Mouse (Mus musculus) heart, embryonic 11.5 days (tissue): ENCODE measurements around the gene Spo11. TPM values are rescaled to one million over a fixed set of nuclear protein-coding genes. Genes with fewer than 3 reads are reported as not detected.

Experiments
- ATAC-seq: fragments of 200-750 bp; cut with Nextera tagmentation; replicated peaks from 2 replicates; pipeline ENCODE4 v1.8.0; 2017; ENCODE audit warnings: moderate library complexity; ENCODE audit not compliant: insufficient number of reproducible peaks, low FRiP score, low TSS enrichment
- H3K27ac ChIP-seq: fragments of 300-500 bp; sonication (generic); 2 replicates; pipeline ENCODE4 v1.5.1; 2014; ENCODE audit warnings: mild to moderate bottlenecking, low read depth, low read length
- H3K27me3 ChIP-seq: fragments of 300-500 bp; sonication (generic); 2 replicates; pipeline ENCODE4 v1.6.1; 2014; ENCODE audit warnings: mild to moderate bottlenecking, low read length, mixed read lengths; ENCODE audit not compliant: control insufficient read depth, insufficient read depth
- H3K36me3 ChIP-seq: fragments of 300-500 bp; sonication (generic); 2 replicates; pipeline ENCODE4 v1.6.1; 2014; ENCODE audit warnings: mild to moderate bottlenecking, low read length, moderate library complexity, mixed read lengths; ENCODE audit not compliant: control insufficient read depth, insufficient read depth
- H3K4me1 ChIP-seq: fragments of 300-500 bp; sonication (generic); 2 replicates; pipeline ENCODE4 v1.6.1; 2014; ENCODE audit warnings: low read length; ENCODE audit not compliant: control insufficient read depth, insufficient read depth
- H3K4me2 ChIP-seq: fragments of 300-500 bp; sonication (generic); 2 replicates; pipeline ENCODE4 v1.6.1; 2014; ENCODE audit warnings: mild to moderate bottlenecking, moderate library complexity
- H3K4me3 ChIP-seq: fragments of 300-500 bp; sonication (generic); 2 replicates; pipeline ENCODE4 v1.5.1; 2014; ENCODE audit warnings: low read depth, low read length
- H3K9ac ChIP-seq: fragments of 300-500 bp; sonication (generic); 2 replicates; pipeline ENCODE4 v1.6.1; 2014; ENCODE audit warnings: mild to moderate bottlenecking, low read depth, low read length, moderate library complexity
- H3K9me3 ChIP-seq: fragments of 300-500 bp; sonication (generic); replicated peaks from 2 replicates; pipeline ENCODE4 v1.6.1; 2016; ENCODE audit warnings: low read length; ENCODE audit not compliant: control insufficient read depth
- WGBS: fragments of 180-500 bp; shearing (Covaris S2); extraction: QIAGEN DNeasy Blood & Tissue Kit; methylation state at CpG from one replicate; pipeline ENCODE4 v1.1.7; 2014; ENCODE audit not compliant: insufficient replicate concordance; 5-methylcytosine and 5-hydroxymethylcytosine counted together
- polyA plus RNA-seq: library from polyadenylated mRNA; unstranded; fragments of >200 nt; fragmentation: Nextera tagmentation; extraction: Ambion mirVana; gene quantifications from 2 replicates; pipeline ENCODE4 v1.2.1, GENCODE M21; 2014

Spo11 gene
- polyA plus RNA-seq, 1 experiment from 2014 or later: 0.19 TPM

- ATAC-seq: peak; percentile 67
- peaks cover 62% of the 10 kb centered on the region for H3K4me1 ChIP-seq
- no peaks in the 10 kb centered on the region for H3K9me3 ChIP-seq
- H3K9ac ChIP-seq: peak overlapping the region; percentile 88
- H3K27me3 ChIP-seq: 0 out of 2 replicates have a peak, but pooled peaks cover 3% of the 10 kb centered on the region
- under 1% methylated on average over 54 of the region's 54 CpGs for WGBS
- peak overlapping the region; percentile 85 for H3K4me2 ChIP-seq
- H3K4me3 ChIP-seq: peak overlapping the region; percentile 83
- H3K27ac ChIP-seq: peak overlapping the region; percentile 79
- H3K36me3 ChIP-seq: no peaks in the 10 kb centered on the region
These were observed 44.1 kb downstream of the Spo11 start for GRCm38 (mm10) chr2:173021633-173022055.

- Histone ChIP-seq H3K4me2 (peak overlapping the region; percentile 85), H3K27me3 (0 out of 2 replicates have a peak, but pooled peaks cover 3% of the 10 kb centered on the region), H3K9ac (peak overlapping the region; percentile 88), H3K36me3 (0 out of 2 replicates have a peak, but pooled peaks cover 2% of the 10 kb centered on the region), H3K9me3 (no peaks in the 10 kb centered on the region), H3K4me1 (peaks cover 67% of the 10 kb centered on the region), H3K27ac (peak overlapping the region; percentile 79), H3K4me3 (peak overlapping the region; percentile 83)
- ATAC-seq: peak; percentile 12; the same call in 1 of the 2 replicates
- under 1% methylated on average over 51 of the region's 51 CpGs for WGBS
These were observed 44.7 kb downstream of the Spo11 start for GRCm38 (mm10) chr2:173022056-173022681.

- peak overlapping the region; percentile 79 for H3K27ac ChIP-seq
- H3K4me2 ChIP-seq: peak overlapping the region; percentile 85
- 0 out of 2 replicates have a peak, but pooled peaks cover 3% of the 10 kb centered on the region for H3K27me3 ChIP-seq
- 0 out of 2 replicates have a peak, but pooled peaks cover 4% of the 10 kb centered on the region for H3K36me3 ChIP-seq
- H3K4me3 ChIP-seq: peak overlapping the region; percentile 83
- 21% methylated on average over 10 of the region's 10 CpGs for WGBS
- no peak for ATAC-seq
- peaks cover 73% of the 10 kb centered on the region for H3K4me1 ChIP-seq
- no peaks in the 10 kb centered on the region for H3K9me3 ChIP-seq
- peak overlapping the region; percentile 88 for H3K9ac ChIP-seq
These were observed 45.3 kb downstream of the Spo11 start for GRCm38 (mm10) chr2:173022813-173023212.

- H3K27me3 ChIP-seq: 0 out of 2 replicates have a peak, but pooled peaks cover 3% of the 10 kb centered on the region
- peak overlapping the region; percentile 85 for H3K4me2 ChIP-seq
- H3K27ac ChIP-seq: 0 out of 2 replicates have a peak overlapping the region, but pooled peaks have one; percentile 79
- no peaks in the 10 kb centered on the region for H3K9me3 ChIP-seq
- WGBS: 56% methylated on average over 7 of the region's 7 CpGs
- H3K4me3 ChIP-seq: peak overlapping the region; percentile 83
- H3K4me1 ChIP-seq: peaks cover 76% of the 10 kb centered on the region
- H3K9ac ChIP-seq: peak overlapping the region; percentile 88
- H3K36me3 ChIP-seq: 0 out of 2 replicates have a peak, but pooled peaks cover 4% of the 10 kb centered on the region
- ATAC-seq: no peak
These were observed 45.9 kb downstream of the Spo11 start for GRCm38 (mm10) chr2:173023371-173023851.

- Histone ChIP-seq H3K4me2 (peak overlapping the region; percentile 85), H3K27me3 (0 out of 2 replicates have a peak, but pooled peaks cover 3% of the 10 kb centered on the region), H3K27ac (no peak overlapping the region), H3K4me3 (peak overlapping the region; percentile 83), H3K36me3 (0 out of 2 replicates have a peak, but pooled peaks cover 4% of the 10 kb centered on the region), H3K4me1 (peaks cover 70% of the 10 kb centered on the region), H3K9ac (peak overlapping the region; percentile 88), H3K9me3 (no peaks in the 10 kb centered on the region)
- 59% methylated on average over 4 of the region's 4 CpGs for WGBS
- ATAC-seq: no peak
These were observed 46.5 kb downstream of the Spo11 start for GRCm38 (mm10) chr2:173023966-173024365.

GRCm38 (mm10) chr2:173024392-173024791 is 46.9 kb downstream of the Spo11 start:
- peak overlapping the region; percentile 88 for H3K9ac ChIP-seq
- no peaks in the 10 kb centered on the region for H3K9me3 ChIP-seq
- peaks cover 6% of the 10 kb centered on the region for H3K36me3 ChIP-seq
- no peak for ATAC-seq
- H3K4me2 ChIP-seq: peak overlapping the region; percentile 85
- peaks cover 67% of the 10 kb centered on the region for H3K4me1 ChIP-seq
- WGBS: 69% methylated on average over 8 of the region's 8 CpGs
- H3K27ac ChIP-seq: no peak overlapping the region
- peak overlapping the region; percentile 83 for H3K4me3 ChIP-seq
- 0 out of 2 replicates have a peak, but pooled peaks cover 3% of the 10 kb centered on the region for H3K27me3 ChIP-seq

- peak overlapping the region; percentile 88; the same call in 1 of the 2 replicates for H3K9ac ChIP-seq
- H3K36me3 ChIP-seq: peaks cover 10% of the 10 kb centered on the region
- ATAC-seq: no peak
- 20% methylated on average over 4 of the region's 4 CpGs for WGBS
- H3K27ac ChIP-seq: no peak overlapping the region
- 0 out of 2 replicates have a peak, but pooled peaks cover 3% of the 10 kb centered on the region for H3K27me3 ChIP-seq
- peak overlapping the region; percentile 83 for H3K4me3 ChIP-seq
- no peaks in the 10 kb centered on the region for H3K9me3 ChIP-seq
- peak overlapping the region; percentile 85 for H3K4me2 ChIP-seq
- H3K4me1 ChIP-seq: peaks cover 68% of the 10 kb centered on the region
These were observed 47.4 kb downstream of the Spo11 start for GRCm38 (mm10) chr2:173024938-173025337.

GRCm38 (mm10) chr2:173026286-173026685 is 48.8 kb downstream of the Spo11 start:
- Histone ChIP-seq H3K9ac (no peak overlapping the region), H3K4me1 (peaks cover 72% of the 10 kb centered on the region), H3K27ac (no peak overlapping the region), H3K36me3 (peaks cover 11% of the 10 kb centered on the region), H3K4me3 (peak overlapping the region; percentile 15; the same call in 1 of the 2 replicates), H3K4me2 (peak overlapping the region; percentile 85), H3K27me3 (no peaks in the 10 kb centered on the region), H3K9me3 (no peaks in the 10 kb centered on the region)
- 67% methylated on average over 5 of the region's 5 CpGs for WGBS
- no peak for ATAC-seq
